Comparison of ENCODE assay signal across 10 mouse cellular contexts in the genomic region with DNA sequence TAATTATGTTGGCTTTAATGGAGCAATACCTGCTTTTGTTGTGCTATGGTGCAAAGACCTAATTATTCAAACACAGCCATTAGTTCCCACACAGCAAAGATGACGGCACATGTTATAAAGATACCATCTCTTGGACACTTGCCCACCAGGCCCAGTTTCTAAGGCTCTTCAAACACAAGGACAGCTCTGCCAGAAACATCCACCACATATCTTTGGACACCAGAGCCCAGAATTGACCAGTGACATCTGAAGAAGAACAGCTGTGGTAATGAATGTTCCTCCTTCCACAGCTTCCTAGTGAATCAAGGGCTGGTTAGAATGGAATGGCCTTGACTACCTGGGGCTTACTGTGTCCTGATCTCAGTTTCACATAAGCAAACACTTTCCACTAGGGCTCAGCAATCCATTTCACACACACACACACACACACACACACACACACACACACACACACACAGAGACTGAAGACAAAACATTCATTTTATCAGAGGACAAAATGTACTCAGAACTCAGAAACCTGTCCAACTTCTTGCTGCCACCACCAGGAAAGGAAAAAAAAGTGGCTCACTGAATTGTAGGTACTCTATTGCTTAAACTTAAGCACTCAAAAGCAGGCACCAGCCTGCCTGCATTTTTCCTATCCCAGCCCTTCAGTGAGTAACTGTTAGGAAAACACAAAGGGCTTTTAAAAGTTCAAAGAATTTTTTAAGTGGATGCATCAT. TPM values are rescaled to one million over a fixed set of nuclear protein-coding genes. Genes with fewer than 3 reads are reported as not detected.
A peak's percentile ranks its signal among the peaks of the same experiment; 100 is the strongest.
DNase-seq lines count a peak whose midpoint lies in the region; ATAC-seq lines count a peak whose summit lies in the region.
"Had no signal": no experiment of that assay in that cellular context is flagged by ENCODE, and none has a peak within 500 bp of the region (broad histone marks: within the 10 kb centered on the region; RNA-seq: fewer than 3 reads in every experiment).

No protein-coding gene starts in this region.

- peaks cover 2% of the 10 kb centered on the region; the same call in 1 of the 2 replicates for H3K27me3 ChIP-seq in heart, embryonic 11.5 days (ENCODE audit: control insufficient read depth, insufficient read depth, low read length)
- no peaks in the 10 kb centered on the region for H3K27me3 ChIP-seq in hindbrain, embryonic 10.5 days (ENCODE audit: insufficient read depth, poor library complexity, severe bottlenecking)

- no peaks in the 10 kb centered on the region for H3K9me3 ChIP-seq in heart, embryonic 11.5 days (replicated peaks; ENCODE audit: control insufficient read depth, low read length)
- H3K9me3 ChIP-seq in hindbrain, embryonic 10.5 days, result no peaks in the 10 kb centered on the region

- DNase-seq in heart, adult 11 months, result peak; percentile 94
- peak; percentile 76 for DNase-seq in gonadal fat pad, adult 2 months (ENCODE audit: low read depth)
- DNase-seq in kidney, postnatal 4 days, result peak; percentile 37 to 53
- peak; percentile 34 for DNase-seq in ovary, postnatal 14 days (ENCODE audit: low spot score)
- DNase-seq in hindbrain, embryonic 10.5 days (ENCODE audit: low spot score), result no peak
- DNase-seq in thymus, postnatal 36 days, result no peak
- DNase-seq in embryo, embryonic 9.5 days (ENCODE audit: extremely low spot score), result no peak

- H3K27ac ChIP-seq in heart, embryonic 11.5 days (ENCODE audit: low read depth, low read length), result no peak overlapping the region
- no peak overlapping the region for H3K27ac ChIP-seq in hindbrain, embryonic 10.5 days
- H3K27ac ChIP-seq: layer of hippocampus, adult 2 months had no signal

- H3K4me3 ChIP-seq in heart, embryonic 11.5 days (ENCODE audit: low read depth, low read length), result no peak overlapping the region
- H3K4me3 ChIP-seq in hindbrain, embryonic 10.5 days, result no peak overlapping the region
- H3K4me3 ChIP-seq: layer of hippocampus, adult 2 months had no signal

- H3K4me2 ChIP-seq in heart, embryonic 11.5 days, result no peak overlapping the region

- no peak overlapping the region for H3K9ac ChIP-seq in heart, embryonic 11.5 days (ENCODE audit: low read depth, low read length)

- 22% methylated on average over 1 of the region's 1 CpGs for WGBS in heart, embryonic 11.5 days (ENCODE audit: insufficient replicate concordance)
- WGBS in hindbrain, embryonic 10.5 days, result 84% methylated on average over 1 of the region's 1 CpGs

- no peak for ATAC-seq in heart, embryonic 11.5 days (replicated peaks; ENCODE audit: insufficient number of reproducible peaks, low FRiP score, low TSS enrichment)

- no peaks in the 10 kb centered on the region for H3K4me1 ChIP-seq in heart, embryonic 11.5 days (ENCODE audit: control insufficient read depth, insufficient read depth, low read length)
- no peaks in the 10 kb centered on the region for H3K4me1 ChIP-seq in hindbrain, embryonic 10.5 days (replicated peaks)

- H3K36me3 ChIP-seq in heart, embryonic 11.5 days (ENCODE audit: control insufficient read depth, insufficient read depth, low read length), result no peaks in the 10 kb centered on the region
- no peaks in the 10 kb centered on the region for H3K36me3 ChIP-seq in hindbrain, embryonic 10.5 days

RNA-seq across cellular contexts. Expression of a gene that starts 33.7 kb away (rescaled TPM):
- polyA plus RNA-seq in heart, embryonic 11.5 days (2014; fragmentation: Nextera tagmentation; extraction: Ambion mirVana), result 3.6 and 5.2 TPM in 2 replicates
- polyA plus RNA-seq in gonadal fat pad, adult 2 months (2012; rRNA removed), result 0.76 and 1.2 TPM in 2 replicates
- polyA plus RNA-seq in hindbrain, embryonic 10.5 days (2016; fragmentation: Nextera tagmentation; extraction: Ambion mirVana), result 10.2 and 12.8 TPM in 2 replicates
- polyA plus RNA-seq: C2C12 had no signal

Comparison
In these comparisons a context has a peak if more than half of its experiments do, and no peak if none do; other contexts are left out.
1. DNase-seq: peak in heart, adult 11 months (single experiment), gonadal fat pad, adult 2 months (single experiment), kidney, postnatal 4 days (2 of 2) and ovary, postnatal 14 days (single experiment); none in hindbrain, embryonic 10.5 days (single experiment), thymus, postnatal 36 days (0 of 2) and embryo, embryonic 9.5 days (single experiment).